Mouse (Mus musculus) CD4-positive, CD25-positive, alpha-beta regulatory T cell, adult 2 months (primary cell): ENCODE data around the gene Rad51b.

Experiments
- DNase-seq: peaks from one replicate; pipeline ENCODE4 v3.0.0-alpha.2; 2012; ENCODE audit warnings: low read depth, low spot score

Gene Rad51b

GRCm38 (mm10) chr12:79613061-79613788 lies 316.1 kb downstream of the Rad51b start:
- no peak for DNase-seq

DNA sequence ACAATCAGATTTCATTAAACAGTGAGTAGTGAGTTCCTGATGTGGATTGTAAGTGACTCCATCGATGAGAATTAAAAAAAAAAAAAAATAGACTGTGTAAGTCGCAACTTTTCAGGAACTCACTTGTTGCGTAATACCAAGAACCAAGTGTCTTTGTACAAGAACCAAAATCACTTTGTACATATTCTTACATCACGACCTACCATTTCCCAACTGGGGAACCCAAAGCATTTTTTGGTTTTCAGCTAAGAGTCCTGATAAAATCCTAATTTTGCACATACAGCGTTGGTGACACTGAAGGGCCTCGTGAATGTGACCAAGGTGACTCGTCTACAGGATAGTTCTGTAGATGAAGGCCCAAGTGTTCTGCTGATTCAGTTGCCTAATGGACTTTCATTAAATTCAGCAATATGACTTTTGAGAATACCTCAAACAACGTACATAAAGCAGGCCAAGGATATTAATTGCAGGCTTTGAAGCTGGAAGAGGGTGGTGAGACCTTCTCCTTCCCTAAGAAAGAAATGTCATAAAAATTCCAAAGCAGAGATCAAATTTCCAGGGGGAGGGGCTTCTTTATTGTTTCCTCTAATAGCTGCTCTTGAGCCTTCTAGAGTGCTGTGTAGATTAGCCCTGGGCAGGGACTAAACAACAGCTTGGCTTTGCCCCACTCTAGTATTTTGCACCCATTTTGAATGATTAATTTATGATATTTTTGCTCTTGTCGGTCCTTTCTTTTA lies 316.9 kb downstream of the Rad51b start:
- no peak for DNase-seq

DNA sequence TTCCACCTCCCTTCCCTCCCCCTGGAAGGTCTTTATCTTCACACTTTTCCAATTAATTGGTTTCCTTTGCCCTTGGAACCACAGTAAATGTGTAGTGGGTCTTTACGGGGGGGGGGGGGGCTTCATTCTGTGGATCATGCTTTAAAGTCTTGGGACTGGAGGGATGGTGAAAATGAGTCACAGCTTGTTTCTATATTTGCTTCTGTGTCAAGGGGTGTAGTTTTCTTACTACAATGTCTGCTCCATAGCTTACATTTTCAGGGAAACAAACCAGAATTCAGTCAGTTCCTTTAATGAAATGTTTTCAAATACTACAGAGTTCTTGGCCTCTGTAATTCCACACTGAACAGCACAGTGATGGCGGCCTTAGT lies 317.5 kb downstream of the Rad51b start:
- DNase-seq: no peak

DNA sequence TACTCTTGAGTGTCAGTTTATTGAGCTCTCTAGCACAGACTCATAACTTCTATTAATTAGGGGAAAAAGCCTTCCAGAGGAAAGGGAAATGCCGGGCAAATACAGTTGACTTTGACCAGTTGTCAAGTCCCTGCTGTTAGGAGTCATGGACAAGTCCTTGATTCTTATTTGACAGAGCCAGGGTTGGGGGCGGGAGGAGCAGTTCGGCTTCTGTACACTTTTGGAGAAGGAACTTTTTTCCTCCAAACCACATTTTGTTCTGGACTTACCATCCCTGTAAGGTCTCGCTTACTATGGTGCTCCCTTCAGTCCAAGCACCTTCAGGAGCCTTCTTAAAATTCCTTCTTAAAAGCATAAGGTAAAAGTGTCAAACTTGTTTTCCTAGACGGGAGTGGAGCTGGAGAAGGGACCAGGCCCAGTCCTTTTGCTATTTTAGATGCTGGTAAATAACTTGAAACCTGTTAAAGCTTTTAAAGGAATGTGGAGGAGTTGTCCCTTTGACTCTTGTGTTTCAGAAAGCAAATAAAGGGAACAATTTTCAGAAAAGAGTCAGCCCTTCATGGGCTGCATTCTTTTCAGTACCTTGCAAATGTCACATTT lies 318.7 kb downstream of the Rad51b start:
- DNase-seq: no peak

- DNase-seq: peak; percentile 66
These were observed 321.9 kb downstream of the Rad51b start for GRCm38 (mm10) chr12:79619009-79619408.

DNA sequence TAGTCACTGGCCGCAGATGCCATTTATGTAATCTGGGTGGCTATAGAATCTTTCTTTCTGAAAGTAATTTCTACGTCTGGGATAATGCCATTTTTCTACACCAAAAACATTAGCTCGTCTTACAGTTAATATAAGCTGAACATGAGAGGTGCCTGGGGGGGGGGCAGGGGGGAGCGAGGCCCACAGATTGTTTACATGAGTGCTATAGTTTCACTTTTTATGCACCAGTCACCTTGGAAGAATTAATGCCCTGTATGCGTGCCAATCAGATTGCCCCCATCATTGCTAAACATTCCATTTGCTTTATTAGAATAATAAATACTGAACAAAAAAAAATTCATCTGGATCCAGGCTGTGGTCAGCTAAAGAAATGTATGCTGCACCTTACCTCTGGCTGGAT lies 323.6 kb downstream of the Rad51b start:
- no peak for DNase-seq

- peak; percentile 50 for DNase-seq
These were observed 326.2 kb downstream of the Rad51b start for GRCm38 (mm10) chr12:79623308-79623707.

DNA sequence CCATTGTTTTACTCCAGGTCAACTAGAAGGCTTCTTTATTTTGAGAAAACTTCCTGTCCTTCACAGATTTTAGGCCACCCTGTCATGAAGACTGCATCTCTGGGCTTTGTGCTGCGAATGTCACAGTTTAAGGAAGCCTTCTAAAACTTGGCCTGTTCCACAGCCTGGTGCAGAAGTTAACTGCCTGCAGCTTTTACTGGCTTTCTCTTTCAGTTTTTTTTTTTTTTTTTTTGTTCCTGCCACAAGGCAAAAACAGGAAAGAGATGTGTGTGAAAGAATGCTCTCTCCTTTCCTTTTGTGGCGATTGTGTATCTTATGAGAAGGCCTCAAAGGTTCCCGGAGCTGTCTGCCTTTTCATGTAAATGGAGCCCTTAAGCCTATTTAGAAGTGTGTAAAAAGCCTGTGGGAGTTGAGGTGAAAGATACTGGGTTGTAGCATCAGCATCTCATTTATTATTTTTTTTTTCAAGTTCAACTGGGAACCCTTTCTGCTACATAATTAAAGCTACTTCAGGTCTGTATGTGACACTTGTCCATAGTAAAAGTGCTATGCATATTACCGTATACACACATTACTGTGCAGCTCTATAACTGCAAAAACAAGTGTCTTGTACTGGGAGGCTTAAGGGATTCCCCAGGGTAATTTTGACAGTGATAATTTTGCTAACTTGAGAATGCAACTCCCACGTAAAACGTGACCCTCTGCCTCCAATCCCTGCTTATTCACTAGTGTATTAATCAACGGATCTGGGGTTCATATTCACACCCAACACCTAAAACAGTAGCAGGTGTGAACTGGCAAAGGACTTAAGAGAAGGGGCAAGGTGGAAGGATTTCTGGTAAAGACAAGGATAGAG lies 328.8 kb downstream of the Rad51b start:
- DNase-seq: peak; percentile 65

- no peak for DNase-seq
These were observed 329.5 kb downstream of the Rad51b start for GRCm38 (mm10) chr12:79626555-79627080.

DNA sequence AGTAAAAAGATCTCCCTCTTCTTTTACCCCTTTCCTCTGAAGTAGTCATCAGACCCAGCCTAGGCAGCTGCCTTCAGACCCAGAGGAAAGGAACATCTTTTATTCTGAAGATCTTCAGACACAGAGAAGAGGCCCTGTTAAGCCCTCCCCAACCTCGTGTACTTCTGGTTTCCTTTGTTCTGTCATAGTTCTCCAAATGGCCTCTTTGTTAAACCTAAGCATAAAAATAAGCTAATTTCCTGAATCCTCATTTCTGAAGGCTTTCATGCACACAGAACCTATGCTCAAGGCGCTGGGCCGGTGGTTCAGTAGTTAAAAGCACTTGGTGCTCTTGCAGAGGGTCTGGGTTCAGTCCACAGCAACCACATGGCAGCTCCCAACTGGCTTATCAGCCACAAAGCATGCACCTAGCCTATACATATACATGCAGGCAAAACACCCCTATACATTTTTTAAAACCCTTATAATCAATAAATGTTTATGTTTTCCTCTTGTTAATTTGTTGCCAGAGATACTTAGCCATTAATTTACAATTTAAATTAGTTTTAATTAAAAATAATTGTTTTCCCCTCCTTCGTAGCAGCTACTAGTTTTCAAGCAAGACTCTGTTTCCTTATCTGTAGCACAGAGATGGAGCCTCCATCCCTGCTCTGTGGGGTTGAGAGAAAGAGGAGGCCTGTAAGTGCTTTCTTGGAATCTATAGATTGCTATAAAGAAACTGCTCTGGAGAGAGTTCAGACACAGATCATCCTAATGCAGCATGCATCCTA lies 330.5 kb downstream of the Rad51b start:
- DNase-seq: peak; percentile 45

DNA sequence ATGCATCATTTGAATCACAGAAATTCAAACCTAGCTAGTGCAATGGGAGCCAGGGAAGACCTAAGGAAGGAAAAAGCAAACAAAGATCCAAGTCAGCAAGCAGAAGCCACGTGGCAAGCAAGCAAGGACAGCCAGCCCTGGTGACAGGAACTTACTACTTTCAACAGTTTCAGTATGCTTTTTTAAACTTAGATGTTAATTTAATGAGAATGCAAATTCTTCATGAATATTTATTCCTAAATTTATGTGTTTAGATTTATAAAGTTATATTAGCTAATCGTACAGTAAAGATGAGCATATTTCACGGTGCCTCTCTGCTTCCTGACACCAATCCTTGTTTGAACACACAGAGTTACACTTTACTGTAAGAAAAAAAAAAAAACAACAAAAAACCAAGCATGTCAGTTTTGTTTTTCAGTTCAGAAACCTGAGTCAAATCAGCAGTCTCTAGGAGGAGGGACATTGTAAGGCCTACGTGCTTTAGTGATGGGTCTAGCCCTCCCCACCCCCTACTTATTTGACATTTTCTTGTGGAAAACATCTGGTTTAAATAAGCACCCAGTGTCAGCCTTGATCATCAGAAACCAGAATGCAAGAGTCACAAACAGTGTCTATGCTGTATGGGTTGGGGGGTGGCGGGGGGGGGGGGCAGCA lies 331.2 kb downstream of the Rad51b start:
- peak; percentile 78 for DNase-seq

DNA sequence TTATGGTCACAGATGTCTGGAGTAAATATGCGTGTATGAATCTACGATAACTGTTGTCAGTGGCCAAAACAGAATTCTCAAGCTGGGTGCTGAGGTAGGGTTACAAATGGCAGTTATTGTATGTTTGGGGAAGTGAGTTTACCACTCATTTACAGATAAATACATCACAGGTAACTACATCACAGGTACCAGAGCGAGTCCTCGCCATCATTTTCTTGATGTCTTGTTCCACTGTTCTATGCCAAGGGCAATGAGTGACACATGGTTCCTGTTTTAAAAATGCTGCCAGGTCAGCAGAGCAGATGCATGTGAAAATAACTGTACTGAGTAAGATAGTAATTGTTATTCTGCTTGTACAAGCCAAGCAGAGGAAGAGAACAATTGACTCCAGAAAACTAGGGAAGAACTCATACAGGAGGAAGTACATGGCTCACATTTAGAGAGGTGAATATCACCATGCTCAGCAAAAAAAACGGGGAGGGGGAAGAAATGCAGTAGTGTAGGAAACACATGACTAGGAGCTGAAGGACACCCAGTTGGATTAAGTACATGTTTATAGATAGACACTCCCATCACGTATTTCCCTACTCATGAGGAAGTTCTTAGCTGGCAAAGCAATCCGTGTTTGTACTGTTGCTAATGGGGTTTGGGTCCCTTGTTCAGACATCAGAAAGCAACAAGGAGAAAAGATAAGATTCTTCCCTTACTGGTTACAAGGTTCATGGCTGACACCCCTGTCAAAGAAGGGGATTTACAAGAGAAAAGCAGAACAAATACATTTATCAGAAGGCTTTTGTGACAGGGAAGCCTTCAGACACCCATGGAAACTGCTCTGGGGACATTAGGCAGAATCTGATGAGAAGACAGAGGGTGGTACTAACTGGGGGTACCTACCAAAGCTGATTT lies 333.1 kb downstream of the Rad51b start:
- DNase-seq: no peak

- DNase-seq: peak; percentile 37
These were observed 336.5 kb downstream of the Rad51b start for GRCm38 (mm10) chr12:79633458-79634106.

DNA sequence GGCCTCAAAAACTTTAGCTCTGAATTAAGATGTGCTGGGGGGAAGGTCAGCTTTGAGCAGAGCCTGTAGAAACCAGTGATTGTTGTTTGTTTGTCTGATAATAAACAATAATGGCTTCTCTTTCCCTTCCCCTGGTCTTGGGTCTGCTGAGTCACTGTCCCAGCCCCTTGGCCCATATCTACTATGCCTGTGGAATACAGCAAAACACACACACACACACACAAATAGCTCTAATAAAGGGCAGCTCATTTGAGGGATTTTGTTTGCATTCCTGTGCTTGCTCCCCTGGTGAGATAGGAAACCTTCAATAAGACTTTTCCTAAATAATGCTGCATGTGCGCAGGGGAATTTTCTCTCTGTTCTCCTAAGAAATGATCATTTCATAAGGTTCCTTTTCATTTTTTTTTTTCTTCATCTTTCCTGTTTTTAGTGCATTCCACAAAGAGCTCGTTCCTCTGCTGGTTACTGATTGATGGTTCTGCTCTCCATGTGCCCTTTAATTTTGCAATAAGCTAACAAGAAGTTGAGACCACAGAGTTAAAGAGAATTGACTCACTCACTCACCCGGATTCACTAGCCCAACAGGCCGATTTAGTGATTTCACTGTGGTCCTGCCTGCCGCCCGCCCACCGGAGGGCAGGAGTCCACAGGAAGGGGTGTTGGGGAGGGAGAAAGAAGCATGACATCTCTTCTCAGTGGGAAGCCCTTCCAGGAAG lies 344.6 kb downstream of the Rad51b start:
- no peak for DNase-seq

- no peak for DNase-seq
These were observed 345.6 kb downstream of the Rad51b start for GRCm38 (mm10) chr12:79642715-79643114.

DNA sequence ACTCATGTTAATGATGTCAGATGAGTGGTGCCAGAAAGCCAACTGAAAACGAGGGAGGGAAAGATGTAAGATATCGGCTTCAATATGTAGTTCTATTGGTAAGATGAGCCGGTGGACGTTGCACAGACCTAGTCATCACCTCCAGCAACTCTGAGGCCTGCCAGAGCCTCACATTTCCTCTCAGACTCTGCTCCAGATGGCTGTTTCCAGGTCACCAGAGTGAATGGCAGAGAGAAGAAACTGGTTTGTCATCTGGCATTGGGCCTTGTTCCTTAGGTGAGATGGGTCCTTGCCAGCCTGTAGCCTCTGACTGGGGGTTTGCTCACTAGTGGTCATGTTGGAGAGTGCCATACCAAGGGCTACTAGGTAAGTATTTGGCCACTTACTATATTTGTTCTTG lies 348.6 kb downstream of the Rad51b start:
- DNase-seq: peak; percentile 53

DNA sequence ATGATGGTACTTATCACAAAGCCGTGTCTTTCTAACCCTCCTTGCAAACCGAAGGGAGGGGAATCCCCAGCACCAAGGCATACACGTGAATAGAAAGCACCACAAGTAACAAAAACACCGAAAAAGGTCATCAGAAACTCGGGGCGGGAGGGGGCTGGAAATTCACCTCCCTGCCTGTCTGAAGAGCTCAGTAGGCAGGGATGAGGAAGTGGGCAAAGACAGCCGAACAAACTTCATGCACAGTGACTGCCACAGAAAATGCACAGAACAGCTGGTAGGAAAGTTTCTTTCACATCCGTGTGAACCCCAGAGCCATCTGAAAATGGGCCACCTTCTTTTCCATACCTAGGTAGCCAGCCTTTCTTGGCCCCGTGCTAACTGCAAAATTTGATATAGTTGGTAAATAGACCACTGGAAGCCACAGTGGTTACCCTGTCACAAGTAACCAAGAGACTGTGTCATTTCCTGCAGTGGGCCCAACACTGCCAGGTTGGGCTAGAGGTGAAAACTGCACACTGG lies 349.6 kb downstream of the Rad51b start:
- DNase-seq: peak; percentile 94

GRCm38 (mm10) chr12:79647382-79647781 lies 350.3 kb downstream of the Rad51b start:
- DNase-seq: peak; percentile 55
